1 mouse cellular context compared by ENCODE assay signal in genomic region chr11:106045256-106045655, GRCm38 (mm10).
TF ChIP-seq lines count a peak whose summit lies in the region.

No protein-coding gene starts in this region.

TF ChIP-seq in MEL, 35 proteins besides CTCF, POLR2A, EP300 and RAD21:
- TF ChIP-seq GATA1 (IDR thresholded peaks at IDR 0.05; ENCODE audit: low read depth, low read length) (peak; percentile 60), KAT2A (conservative IDR thresholded peaks at IDR 0.05; ENCODE audit: low read depth, low read length) (no peak)
